Mouse (Mus musculus) thymus, postnatal 14 days (tissue): ENCODE measurements around the gene Tmem101.
"Not testable (repeated sequence)": the region's sequence is repeated elsewhere in the genome, so short reads cannot be mapped to it uniquely, and the experiment has no call there.

Experiments
- DNase-seq: peaks from one replicate; pipeline ENCODE4 v3.0.0; 2021

Gene Tmem101

DNA sequence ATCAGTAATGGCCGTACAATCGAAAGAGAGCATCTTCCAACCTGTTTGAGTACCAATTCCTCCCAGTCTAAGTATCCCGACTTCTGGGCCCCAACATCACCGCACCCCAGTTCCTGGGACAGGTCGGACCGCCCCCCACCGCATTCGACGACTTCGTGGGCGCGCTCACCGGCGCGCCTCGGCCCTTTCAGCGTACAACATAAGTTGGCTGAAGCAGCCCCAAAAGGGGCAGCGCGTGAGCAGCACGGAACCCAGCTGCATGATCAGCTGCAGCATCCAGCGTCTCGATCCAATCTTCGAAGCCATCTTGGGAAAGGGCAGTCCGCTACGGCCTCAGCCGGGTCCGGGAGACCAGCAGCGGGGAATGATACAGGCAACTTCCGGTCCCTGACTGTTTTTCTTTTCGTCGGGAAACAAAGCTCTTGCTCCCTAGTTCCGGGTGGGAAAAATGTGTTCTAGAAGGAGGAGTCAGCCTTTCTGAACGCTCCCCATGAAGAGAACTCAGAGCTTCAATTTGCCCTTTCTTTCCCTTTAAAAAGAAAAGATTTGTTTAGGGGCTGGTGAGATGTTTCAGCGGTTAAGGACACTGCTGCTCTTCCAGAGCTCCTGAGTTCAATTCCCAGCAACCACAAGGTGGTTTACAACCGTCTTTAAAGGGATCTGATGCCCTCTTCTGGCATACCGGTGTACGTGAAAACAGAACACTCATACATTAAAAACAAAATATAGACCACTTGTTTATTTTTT, at the start of gene Tmem101:
Gene Tmem101, minus strand, starts transcription at position 366 of the 747 bp plus-strand sequence.
- peak; percentile 82 for DNase-seq

GRCm38 (mm10) chr11:102201408-102201821, 45.2 kb upstream of the Tmem101 start:
- DNase-seq: no peak

GRCm38 (mm10) chr11:102199856-102200255, 43.7 kb upstream of the Tmem101 start:
- no peak for DNase-seq

DNA sequence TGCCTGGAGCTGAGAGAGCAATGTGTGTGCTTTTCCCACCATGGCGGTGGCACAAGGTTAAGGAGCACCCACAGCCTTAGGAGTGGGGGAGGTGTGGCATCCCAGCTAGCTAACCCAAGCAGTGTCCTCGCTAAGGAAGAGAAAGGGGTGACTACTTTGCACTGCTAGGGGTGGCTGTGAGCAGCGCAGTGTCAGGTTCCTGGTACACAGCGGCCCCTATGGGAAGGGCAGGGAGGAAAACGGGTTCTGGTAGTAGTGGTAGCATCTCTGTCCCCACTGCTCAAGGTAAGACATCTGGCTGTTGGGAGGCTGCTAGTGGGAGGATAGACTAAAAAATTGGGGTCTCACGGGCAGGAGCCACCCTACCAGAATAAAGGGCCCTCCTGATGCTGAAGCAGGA, 42.0 kb upstream of the Tmem101 start:
- no peak for DNase-seq

- DNase-seq: no peak
Observed at GRCm38 (mm10) chr11:102196018-102196797, 40.0 kb upstream of the Tmem101 start.

GRCm38 (mm10) chr11:102193657-102194440, 37.6 kb upstream of the Tmem101 start:
- DNase-seq: no peak

- DNase-seq: no peak
Observed at GRCm38 (mm10) chr11:102190848-102191247, 34.6 kb upstream of the Tmem101 start.

- DNase-seq: peak; percentile 68
Observed at GRCm38 (mm10) chr11:102189461-102190436, 33.5 kb upstream of the Tmem101 start, which contains the start of gene G6pc3. Gene G6pc3, plus strand, starts transcription at chr11:102189620.

DNA sequence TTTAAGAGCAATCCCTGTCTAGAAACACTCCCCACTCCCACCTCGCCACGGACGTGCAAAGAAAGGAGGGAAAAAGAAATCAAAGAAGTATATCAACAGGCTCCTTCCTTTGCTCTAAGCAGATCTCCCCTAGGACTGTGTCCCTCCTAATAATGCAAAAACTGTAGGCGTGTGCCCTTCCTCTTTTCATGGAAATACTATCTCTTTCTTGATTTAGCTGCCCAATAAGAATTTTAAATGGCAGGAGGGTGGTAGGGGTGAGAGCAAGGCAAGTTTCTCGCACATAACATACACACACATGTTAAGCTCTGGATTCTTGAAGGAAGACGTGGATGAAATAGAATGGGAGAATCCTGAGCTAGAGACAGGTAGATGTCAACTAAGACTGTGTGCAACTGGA, 32.8 kb upstream of the Tmem101 start:
- no peak for DNase-seq

GRCm38 (mm10) chr11:102186235-102186634, 30.0 kb upstream of the Tmem101 start:
- DNase-seq: no peak

DNA sequence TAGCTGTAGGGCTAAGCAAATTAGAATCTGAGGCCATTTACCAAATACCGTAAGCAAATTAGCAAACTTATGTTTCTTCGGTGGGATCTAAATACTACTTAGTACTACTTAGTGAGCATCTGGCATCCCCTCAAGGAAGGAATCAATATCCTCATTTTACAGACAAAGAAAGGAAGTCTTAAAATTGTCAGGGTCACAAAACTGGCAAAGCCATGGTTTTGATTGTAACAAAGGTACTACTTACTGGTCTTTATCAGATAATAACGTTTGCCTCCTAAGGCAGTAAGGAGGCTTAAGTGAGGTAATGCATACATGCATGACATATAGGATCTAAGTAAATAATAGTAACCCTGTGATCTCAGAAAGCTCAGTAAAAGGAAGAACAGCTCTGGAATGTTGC, 29.5 kb upstream of the Tmem101 start:
- no peak for DNase-seq

DNA sequence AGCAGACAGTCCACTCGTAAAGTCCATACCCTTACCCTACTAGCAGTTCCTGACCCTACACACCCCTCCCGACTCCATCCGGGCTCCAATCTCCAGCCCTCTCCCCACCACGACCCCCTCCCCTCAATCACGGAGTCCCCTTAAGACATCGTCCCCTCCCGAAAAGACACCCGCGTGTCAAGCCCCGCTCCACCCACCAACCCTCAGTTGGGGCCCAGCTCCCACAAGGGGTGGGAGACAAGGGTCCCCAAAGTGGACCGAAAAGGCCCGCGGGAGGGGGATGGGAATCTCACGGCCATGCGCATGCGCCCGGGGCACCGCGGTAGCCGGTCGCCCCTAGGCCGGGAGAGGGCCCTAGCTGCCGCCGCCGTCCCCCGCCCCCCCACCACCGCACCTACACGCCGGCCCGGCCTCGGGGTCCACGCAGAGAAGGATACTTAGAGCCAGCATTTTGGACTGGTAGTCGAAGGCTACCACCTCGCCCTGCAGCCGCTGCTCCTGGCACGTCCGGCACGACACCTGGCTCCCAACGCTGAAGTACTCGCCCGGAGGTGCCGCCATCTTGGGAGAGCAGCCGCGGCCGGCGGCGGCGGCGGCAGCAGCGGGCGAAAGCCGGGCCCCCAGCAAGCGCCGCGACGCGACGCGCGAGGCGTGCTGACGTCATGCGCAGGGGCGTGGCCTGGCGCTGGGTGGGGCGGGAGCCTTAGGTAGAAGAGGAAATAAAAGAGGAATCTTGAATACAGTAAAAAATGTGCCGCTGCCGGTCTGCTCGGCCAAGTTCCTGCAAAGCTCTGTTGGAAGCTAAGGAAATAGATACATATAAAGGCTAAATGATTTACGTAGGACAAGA, 28.7 kb upstream of the Tmem101 start, which contains the start of gene Lsm12:
Gene Lsm12, minus strand, starts transcription at position 651 of the 850 bp plus-strand sequence.
- DNase-seq: peak; percentile 100

GRCm38 (mm10) chr11:102184253-102184645, 28.0 kb upstream of the Tmem101 start:
- DNase-seq: no peak

- DNase-seq: no peak
Observed at GRCm38 (mm10) chr11:102179836-102180235, 23.6 kb upstream of the Tmem101 start.

DNA sequence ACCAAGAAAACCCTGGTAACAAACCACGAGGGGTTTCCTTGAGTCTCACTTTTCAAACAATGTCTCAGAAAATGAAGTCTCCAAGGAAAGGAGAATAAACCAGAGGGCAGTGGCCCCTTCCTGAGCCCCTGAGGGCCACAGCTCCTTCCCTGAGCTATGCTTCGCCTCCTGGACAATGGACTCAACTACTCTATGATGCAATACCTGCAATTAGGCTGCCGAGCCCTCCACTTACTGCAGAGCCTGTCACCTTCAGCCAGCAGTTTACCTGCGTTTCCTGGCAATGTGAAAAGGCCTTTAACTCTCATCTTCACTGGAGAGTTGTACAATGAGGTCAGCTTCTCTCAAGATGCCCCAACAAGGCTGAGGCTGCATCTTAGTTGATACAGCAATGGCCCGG, 12.5 kb upstream of the Tmem101 start:
- no peak for DNase-seq

DNA sequence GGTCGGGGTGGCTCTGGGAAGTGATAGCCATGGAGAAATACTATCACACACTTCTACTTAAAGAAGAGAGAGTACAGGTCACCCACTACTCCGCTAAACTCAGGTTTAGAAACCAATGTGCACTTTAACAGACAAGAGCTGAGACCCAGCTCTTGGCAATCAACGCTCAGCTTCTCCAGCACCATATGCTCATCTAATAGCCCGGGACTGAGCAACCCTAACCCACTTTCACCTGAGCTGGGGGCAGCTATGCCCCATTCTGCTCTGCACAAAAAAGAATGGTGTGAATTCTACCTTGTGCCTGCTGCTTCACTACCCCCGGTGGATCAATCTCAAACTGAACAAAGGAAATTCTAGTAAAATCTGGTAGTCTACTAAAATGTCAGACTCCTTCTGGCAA, 11.3 kb upstream of the Tmem101 start:
- DNase-seq: no peak

- no peak for DNase-seq
Observed at GRCm38 (mm10) chr11:102165971-102166722, 9.9 kb upstream of the Tmem101 start.

GRCm38 (mm10) chr11:102159781-102160180, 3.6 kb upstream of the Tmem101 start:
- DNase-seq: no peak

DNA sequence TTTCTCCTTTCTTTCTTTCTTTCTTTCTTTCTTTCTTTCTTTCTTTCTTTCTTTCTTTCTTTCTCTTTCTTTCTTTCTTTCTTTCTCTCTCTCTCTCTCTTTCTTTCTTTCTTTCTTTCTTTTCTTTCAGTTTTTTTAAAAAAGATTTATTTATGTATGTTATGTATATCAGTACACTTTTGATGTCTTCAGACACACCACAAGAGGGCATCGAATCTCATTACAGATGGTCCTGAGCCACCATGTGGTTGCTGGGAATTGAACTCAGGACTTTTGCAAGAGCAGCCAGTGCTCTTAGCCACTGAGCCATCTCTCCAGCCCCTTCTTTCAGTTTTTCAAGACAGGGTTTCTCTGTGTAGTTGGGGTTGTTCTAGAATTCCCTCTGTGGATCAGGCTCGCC, 1.8 kb upstream of the Tmem101 start:
- not testable (repeated sequence) for DNase-seq

- DNase-seq: no peak
Observed at GRCm38 (mm10) chr11:102156786-102157089, 534 bp upstream of the Tmem101 start.
